Mouse (Mus musculus): ENCODE measurements around the gene Nos3. TPM values are rescaled to one million over a fixed set of nuclear protein-coding genes. Genes with fewer than 3 reads are reported as not detected.

Gene Nos3
- polyA plus RNA-seq, 1 experiment from 2014 or later, result 26.5 TPM

DNA sequence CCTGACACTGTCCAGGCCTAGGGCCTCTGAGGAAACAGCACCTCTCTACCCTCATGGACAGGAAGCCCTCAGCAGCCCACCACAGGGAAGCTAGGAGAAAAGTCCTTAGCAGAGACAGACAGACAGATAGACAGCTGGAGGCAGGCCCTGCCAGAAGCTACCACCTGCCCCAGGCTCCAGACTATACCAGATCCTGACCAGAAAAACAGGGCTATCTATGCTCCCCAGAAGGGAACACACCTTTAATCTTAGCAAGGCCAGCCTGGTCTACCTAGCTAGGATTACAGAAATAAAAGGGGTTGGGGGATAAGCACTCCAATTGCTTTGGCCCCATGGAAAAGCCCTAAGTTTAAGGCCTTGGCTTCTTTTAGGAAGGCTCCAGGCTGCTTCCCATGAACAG lies 21.2 kb upstream of the Nos3 start:
- Histone ChIP-seq H3K27ac (ENCODE audit: low read length) (no peak overlapping the region), H3K4me3 (ENCODE audit: low read depth, low read length) (no peak overlapping the region), H3K4me2 (replicated peaks; ENCODE audit: low read depth, low read length) (no peak overlapping the region), H3K9ac (replicated peaks; ENCODE audit: low read depth) (no peak overlapping the region), H3K4me1 (ENCODE audit: insufficient read depth, low read depth, low read length) (peaks cover 11% of the 10 kb centered on the region; the same call in 1 of the 2 replicates), H3K9me3 (ENCODE audit: low read length) (no peaks in the 10 kb centered on the region), H3K36me3 (ENCODE audit: insufficient read depth, low read length) (no peaks in the 10 kb centered on the region), H3K27me3 (replicated peaks; ENCODE audit: insufficient read depth, low read length) (no peaks in the 10 kb centered on the region)
- TF ChIP-seq CTCF (IDR thresholded peaks at IDR 0.05), result no peak
- no peak for TF ChIP-seq EP300 (IDR thresholded peaks at IDR 0.05)
- ATAC-seq (no peak), DNase-seq (ENCODE audit: low spot score) (no peak)

DNA sequence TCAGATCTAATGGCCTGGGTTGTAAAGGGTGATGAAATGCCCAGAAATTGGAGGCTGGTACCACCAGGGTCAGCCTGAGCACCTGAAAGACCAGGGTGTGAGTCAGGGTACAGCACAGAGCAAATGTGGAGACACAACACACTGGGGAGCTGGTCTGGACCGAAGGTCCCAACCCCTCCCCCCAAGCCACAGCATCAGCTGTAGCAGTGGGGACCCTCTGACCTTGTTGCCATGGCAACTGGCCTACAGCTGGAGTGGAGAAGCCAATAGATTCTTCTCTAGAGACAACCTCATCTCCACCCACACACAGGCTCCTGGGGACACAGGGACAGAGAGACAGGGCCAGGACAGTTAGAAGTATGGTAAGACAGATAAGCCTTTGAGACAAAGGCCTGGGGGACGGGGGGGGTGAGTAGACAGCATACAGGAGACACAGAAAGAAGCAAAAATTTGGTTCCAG lies 20.6 kb upstream of the Nos3 start:
- Histone ChIP-seq H3K4me3 (ENCODE audit: low read depth, low read length) (no peak overlapping the region), H3K36me3 (ENCODE audit: insufficient read depth, low read length) (no peaks in the 10 kb centered on the region), H3K9ac (replicated peaks; ENCODE audit: low read depth) (no peak overlapping the region), H3K27me3 (replicated peaks; ENCODE audit: insufficient read depth, low read length) (no peaks in the 10 kb centered on the region), H3K27ac (ENCODE audit: low read length) (no peak overlapping the region), H3K9me3 (ENCODE audit: low read length) (no peaks in the 10 kb centered on the region), H3K4me1 (ENCODE audit: insufficient read depth, low read depth, low read length) (peaks cover 14% of the 10 kb centered on the region; the same call in 1 of the 2 replicates), H3K4me2 (replicated peaks; ENCODE audit: low read depth, low read length) (no peak overlapping the region)
- 37% methylated on average over 2 of the region's 2 CpGs for WGBS
- ATAC-seq, result no peak
- TF ChIP-seq EP300 (IDR thresholded peaks at IDR 0.05) (no peak), CTCF (IDR thresholded peaks at IDR 0.05) (no peak)
- no peak for DNase-seq (ENCODE audit: low spot score)

DNA sequence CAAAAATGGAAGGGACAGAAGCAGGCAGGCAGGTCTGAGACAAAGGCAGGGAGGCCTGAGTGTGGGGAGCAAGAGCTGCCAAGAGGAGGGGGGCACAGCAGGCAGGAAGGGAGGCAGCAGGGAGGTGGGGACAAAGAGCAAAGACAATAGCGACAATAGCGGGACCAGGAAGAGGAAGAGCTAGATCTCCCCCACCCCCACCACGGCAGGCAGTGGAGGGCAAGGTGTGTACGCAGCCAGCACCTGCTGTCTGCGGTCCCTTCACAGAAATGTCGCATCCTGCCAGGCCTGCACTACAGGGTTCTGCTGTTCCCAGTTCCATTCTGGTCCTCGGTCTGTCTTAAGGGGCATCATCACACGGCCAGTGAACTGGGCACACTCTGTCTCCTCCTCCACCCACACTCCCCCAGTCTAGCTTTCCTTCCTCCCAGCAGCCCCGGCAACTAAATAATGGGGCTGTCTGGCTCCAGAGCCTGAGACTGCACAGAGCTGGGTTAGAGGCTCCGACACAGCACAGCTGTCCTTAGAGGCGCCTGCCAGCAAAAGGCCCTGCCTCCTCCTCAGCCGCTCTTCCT lies 20.0 kb upstream of the Nos3 start:
- Histone ChIP-seq H3K36me3 (ENCODE audit: insufficient read depth, low read length) (no peaks in the 10 kb centered on the region), H3K4me1 (ENCODE audit: insufficient read depth, low read depth, low read length) (peaks cover 14% of the 10 kb centered on the region; the same call in 1 of the 2 replicates), H3K27ac (ENCODE audit: low read length) (0 out of 2 replicates have a peak overlapping the region, but pooled peaks have one; percentile 20), H3K9ac (replicated peaks; ENCODE audit: low read depth) (no peak overlapping the region), H3K4me2 (replicated peaks; ENCODE audit: low read depth, low read length) (0 out of 2 replicates have a peak overlapping the region, but pooled peaks have one; percentile 17), H3K27me3 (replicated peaks; ENCODE audit: insufficient read depth, low read length) (no peaks in the 10 kb centered on the region), H3K9me3 (ENCODE audit: low read length) (no peaks in the 10 kb centered on the region), H3K4me3 (ENCODE audit: low read depth, low read length) (no peak overlapping the region)
- ATAC-seq (peak; percentile 52), DNase-seq (ENCODE audit: low spot score) (peak; percentile 69)
- no peak for TF ChIP-seq EP300 (IDR thresholded peaks at IDR 0.05)
- no peak for TF ChIP-seq CTCF (IDR thresholded peaks at IDR 0.05)
- WGBS, result 23% methylated on average over 12 of the region's 12 CpGs

DNA sequence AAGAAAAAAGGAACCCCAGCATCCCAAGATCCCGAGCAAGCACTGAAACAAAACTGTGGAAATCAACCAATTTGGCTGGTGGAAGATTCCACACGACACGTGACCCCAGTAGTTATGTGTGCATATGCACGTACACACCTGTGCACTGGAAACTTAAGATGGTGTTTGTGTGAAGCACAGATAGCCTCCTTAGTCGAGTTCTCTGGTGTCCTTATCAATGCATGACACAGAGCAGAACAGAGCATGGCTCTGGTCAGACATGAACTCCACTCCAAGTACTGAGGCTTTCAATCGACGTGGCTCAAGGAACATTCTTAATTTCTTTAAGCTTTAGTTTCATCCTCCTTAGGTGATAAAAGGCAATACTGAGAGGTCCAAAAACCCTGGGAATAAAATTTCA lies 18.3 kb upstream of the Nos3 start:
- 85% methylated on average over 7 of the region's 7 CpGs for whole genome bisulfite sequencing
- no peak overlapping the region for H3K9ac ChIP-seq (replicated peaks; ENCODE audit: low read depth)
- DNase-seq (ENCODE audit: low spot score) (no peak), ATAC-seq (no peak)
- no peaks in the 10 kb centered on the region for H3K9me3 ChIP-seq (ENCODE audit: low read length)
- H3K4me3 ChIP-seq (ENCODE audit: low read depth, low read length), result no peak overlapping the region
- peaks cover 3% of the 10 kb centered on the region; the same call in 1 of the 2 replicates for H3K27me3 ChIP-seq (replicated peaks; ENCODE audit: insufficient read depth, low read length)
- TF ChIP-seq CTCF (IDR thresholded peaks at IDR 0.05), result no peak
- no peaks in the 10 kb centered on the region for H3K36me3 ChIP-seq (ENCODE audit: insufficient read depth, low read length)
- H3K4me2 ChIP-seq (replicated peaks; ENCODE audit: low read depth, low read length), result no peak overlapping the region
- peaks cover 14% of the 10 kb centered on the region; the same call in 1 of the 2 replicates for H3K4me1 ChIP-seq (ENCODE audit: insufficient read depth, low read depth, low read length)
- H3K27ac ChIP-seq (ENCODE audit: low read length), result no peak overlapping the region

DNA sequence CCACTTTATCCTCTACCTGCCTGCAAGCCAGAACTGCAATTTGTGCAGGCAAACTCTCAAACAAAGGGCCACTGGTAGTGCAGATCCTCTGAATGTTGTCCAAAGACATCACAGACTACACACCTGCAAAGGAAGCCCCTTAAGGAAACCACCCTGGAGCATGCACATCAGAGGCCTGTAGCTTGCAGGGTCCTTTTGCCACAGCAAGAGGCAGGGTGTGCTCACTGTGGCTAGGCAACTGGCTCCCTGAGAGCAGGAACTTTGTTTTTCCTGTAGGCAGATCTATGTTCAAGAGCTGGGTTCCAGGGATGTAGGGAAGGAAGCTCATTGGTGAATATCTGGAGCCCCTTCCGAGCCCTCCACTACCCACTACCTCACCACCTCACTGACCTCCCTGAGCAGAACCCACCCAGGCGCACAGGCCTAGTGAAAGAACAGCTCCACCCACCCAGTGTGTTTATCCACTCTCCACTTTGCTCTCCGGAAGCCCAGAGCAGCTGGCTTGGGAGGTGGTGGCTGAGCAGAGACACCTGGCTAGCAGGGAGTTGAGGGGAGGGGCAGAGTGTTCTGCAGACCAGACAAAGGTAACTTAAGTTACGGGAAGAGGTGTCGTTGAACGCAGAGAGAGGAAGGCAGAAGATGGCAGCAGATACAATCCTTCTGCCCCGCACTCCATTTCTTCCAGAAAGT lies 17.3 kb upstream of the Nos3 start:
- DNase-seq (ENCODE audit: low spot score) (peak; percentile 66), ATAC-seq (peak; percentile 12; the same call in 1 of the 2 replicates)
- peaks cover 8% of the 10 kb centered on the region; the same call in 1 of the 2 replicates for H3K27me3 ChIP-seq (replicated peaks; ENCODE audit: insufficient read depth, low read length)
- no peak overlapping the region for H3K27ac ChIP-seq (ENCODE audit: low read length)
- TF ChIP-seq CTCF (IDR thresholded peaks at IDR 0.05) (no peak), EP300 (IDR thresholded peaks at IDR 0.05) (no peak)
- 27% methylated on average over 7 of the region's 7 CpGs for WGBS
- no peak overlapping the region for H3K4me3 ChIP-seq (ENCODE audit: low read depth, low read length)
- no peak overlapping the region for H3K9ac ChIP-seq (replicated peaks; ENCODE audit: low read depth)
- no peaks in the 10 kb centered on the region for H3K9me3 ChIP-seq (ENCODE audit: low read length)
- peaks cover 14% of the 10 kb centered on the region; the same call in 1 of the 2 replicates for H3K4me1 ChIP-seq (ENCODE audit: insufficient read depth, low read depth, low read length)
- no peaks in the 10 kb centered on the region for H3K36me3 ChIP-seq (ENCODE audit: insufficient read depth, low read length)
- H3K4me2 ChIP-seq (replicated peaks; ENCODE audit: low read depth, low read length), result no peak overlapping the region; the same call in 1 of the 2 replicates

DNA sequence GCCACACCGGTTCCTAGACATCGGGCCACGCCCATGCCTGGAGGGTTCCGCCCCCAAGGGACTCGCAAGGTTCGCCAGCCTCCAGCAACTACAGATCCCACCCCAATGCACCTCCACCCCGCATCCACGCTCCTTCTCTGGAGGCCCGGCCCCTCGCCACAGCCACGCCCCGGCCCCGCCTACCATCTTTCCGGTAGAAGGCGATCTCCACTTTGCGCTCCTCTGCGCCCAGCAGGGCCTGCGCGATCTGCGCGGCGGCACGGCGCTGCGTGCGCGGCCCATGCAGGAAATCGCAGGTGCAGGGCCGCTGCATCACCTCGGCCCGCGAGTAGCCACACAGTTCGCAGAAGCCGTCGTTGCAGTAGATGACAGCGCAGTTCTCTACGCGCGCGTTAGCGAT lies 16.5 kb upstream of the Nos3 start:
- Histone ChIP-seq H3K27ac (ENCODE audit: low read length) (0 out of 2 replicates have a peak overlapping the region, but pooled peaks have one; percentile 9), H3K9ac (replicated peaks; ENCODE audit: low read depth) (no peak overlapping the region), H3K9me3 (ENCODE audit: low read length) (no peaks in the 10 kb centered on the region), H3K27me3 (replicated peaks; ENCODE audit: insufficient read depth, low read length) (peaks cover 8% of the 10 kb centered on the region; the same call in 1 of the 2 replicates), H3K4me2 (replicated peaks; ENCODE audit: low read depth, low read length) (peak overlapping the region; percentile 74), H3K4me1 (ENCODE audit: insufficient read depth, low read depth, low read length) (peaks cover 14% of the 10 kb centered on the region; the same call in 1 of the 2 replicates), H3K4me3 (ENCODE audit: low read depth, low read length) (peak overlapping the region; percentile 33), H3K36me3 (ENCODE audit: insufficient read depth, low read length) (no peaks in the 10 kb centered on the region)
- no peak for TF ChIP-seq CTCF (IDR thresholded peaks at IDR 0.05)
- no peak for TF ChIP-seq EP300 (IDR thresholded peaks at IDR 0.05)
- ATAC-seq (peak; percentile 66), DNase-seq (ENCODE audit: low spot score) (peak; percentile 85)
- under 1% methylated on average over 35 of the region's 41 CpGs for WGBS
